Mouse (Mus musculus) lung, postnatal 4 days (tissue): Measurements from ENCODE around the gene Vmn2r77.
"Not testable (repeated sequence)": the region's sequence is repeated elsewhere in the genome, so short reads cannot be mapped to it uniquely, and the experiment has no call there.

Experiments
- DNase-seq, 2 experiments: peaks; one replicate each; pipeline ENCODE4 v3.0.0; 2021

The Vmn2r77 gene

DNA sequence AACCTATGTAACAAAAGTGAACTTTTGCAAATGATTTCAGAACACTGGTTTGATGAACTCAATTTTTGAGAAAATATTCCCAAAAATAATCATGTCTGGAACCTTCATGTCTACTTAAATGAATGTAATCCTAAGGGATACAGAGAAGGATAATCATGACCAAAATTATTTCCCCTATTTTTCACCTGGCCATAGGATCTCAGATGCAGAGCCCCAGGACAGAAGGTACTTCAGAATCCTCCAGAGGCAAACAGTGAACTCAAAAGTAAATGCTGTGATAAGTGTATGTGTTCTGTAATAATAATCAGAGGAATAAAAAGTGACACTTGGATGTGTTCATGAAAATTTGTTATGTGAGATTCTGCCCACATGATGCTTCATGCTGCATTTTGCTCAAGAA is at the start of gene Vmn2r77:
Gene Vmn2r77 (plus strand): TSS at position 301 of the 400 bp plus-strand sequence.
- DNase-seq: no peak

DNA sequence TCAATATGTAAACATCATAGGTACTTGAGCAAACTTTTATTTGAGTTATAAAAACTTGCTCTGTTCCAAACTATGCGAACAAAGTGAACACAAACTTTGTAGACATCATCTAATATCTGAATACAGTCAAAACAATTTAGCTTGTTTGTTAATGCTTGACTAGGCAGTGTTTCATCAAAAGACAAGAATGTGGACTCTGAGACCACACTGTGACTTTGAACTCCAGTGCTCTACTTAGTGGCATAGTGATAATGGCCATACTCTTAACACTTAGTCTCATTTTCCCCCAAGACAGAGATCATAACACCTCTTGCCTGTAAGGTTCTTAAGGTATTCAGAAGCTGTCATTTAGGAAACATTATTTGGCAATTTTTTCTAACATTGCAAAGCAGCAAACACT is 34.1 kb upstream of the Vmn2r77 start:
- DNase-seq: no peak

DNA sequence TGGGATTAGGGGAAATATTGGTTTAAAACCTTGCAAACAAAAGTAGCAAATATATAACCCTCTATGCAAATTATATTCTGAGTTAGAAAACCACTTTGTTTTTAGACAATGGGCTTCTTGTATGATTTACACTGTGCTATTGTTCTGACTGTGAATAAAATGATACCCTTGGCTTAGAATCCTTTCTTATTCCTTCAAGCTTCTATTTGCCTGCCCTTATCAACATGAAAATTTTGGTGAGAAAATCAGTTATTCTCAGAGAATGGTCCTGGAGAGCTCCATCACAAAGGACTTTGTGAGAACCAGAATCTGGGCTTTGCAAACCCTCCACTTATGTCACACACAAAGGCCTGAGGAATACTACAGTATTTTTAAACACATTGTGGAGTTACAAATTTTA is 30.2 kb upstream of the Vmn2r77 start:
- DNase-seq: no peak

DNA sequence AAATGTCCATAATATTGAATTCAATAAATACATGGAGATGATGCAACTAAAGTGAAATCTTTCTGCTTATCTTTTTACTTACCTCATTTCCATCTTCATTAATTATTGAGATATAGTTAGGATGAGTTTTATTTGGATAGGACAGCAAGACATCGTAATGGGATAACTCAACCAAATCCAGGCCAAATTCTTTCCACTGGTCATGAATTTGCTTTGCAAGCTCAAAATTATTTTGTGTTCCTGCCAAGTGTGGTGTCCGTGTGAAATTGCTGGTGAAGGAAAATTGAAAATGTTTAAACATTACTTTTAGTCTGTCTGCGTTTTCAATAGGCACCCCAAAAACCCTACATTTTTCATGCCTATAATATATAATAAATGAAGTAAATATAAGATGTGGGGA is 23.2 kb upstream of the Vmn2r77 start:
- no peak for DNase-seq

DNA sequence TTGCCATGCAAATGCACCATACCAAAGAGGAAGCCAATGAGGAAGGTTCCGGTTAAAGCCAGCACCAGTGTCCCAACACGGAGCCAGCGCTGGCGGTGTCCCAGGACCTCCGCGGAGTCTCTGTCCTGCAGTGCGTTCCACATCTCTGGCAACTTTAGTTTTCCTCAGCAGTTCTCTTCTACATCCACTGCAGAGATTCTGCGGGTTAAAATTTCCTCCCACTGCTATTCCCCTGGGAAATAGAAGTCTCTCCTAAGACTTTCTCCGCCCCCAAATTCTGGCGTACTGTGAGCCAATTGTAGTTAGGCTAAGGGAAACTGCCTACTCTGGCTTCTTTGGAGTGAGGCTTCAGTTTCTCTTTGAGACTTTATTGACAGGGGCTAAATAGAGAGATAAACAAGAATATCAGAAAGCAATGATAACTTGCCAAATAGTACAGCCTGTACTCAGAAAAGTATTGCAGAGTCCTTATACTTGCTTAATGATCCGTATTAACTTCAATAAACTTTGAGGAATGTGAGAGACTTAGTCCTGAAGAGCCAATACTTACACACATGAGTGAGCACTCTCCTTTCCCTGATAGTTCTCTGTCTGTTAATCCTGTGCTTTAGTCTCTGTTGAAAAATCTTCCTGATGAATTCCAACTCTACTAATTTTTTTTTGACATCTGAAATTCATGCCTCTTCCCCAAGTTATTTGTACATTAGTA is 19.1 kb upstream of the Vmn2r77 start, which contains the start of gene Folh1:
Gene Folh1 (minus strand): TSS at position 327 of the 709 bp plus-strand sequence.
- DNase-seq: no peak

DNA sequence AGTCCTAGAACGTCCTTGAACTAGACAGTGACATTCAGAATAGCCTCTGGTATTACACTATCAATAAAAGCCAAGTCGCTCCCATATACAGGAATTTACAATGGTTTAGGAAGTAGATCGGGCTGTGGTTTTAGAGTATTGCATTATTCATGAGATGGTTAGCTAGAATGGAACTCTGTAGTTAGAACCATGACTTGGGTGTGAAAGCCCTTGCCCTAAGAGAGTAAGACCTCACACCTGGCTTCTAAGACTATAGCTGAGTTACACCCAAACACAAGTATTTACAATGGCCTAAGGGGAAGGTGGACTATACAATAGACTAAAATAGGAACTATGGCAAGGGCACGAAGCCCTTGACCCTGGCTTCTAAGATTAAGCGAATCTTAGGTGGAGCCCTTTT is 20.4 kb downstream of the Vmn2r77 start:
- DNase-seq: not testable (repeated sequence)

DNA sequence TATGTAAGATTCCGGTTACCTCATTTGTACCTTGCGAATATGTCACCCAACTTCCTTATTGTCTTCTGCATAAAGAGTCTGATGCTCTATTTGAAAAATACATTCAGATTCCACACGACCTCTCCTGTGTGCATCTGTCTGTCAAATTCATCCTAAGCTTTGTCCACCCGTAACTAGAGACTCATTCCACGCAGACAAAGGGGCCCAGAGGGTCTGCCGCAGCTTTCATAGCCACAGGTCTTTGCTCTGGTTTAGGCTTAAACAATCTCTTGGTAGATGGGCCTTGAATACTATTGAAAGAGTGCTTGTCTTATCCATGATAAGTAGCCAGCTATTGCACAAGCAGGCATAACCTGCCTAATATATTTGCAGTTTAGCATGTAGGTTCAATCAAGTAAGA is 20.9 kb downstream of the Vmn2r77 start:
- DNase-seq: not testable (repeated sequence)

DNA sequence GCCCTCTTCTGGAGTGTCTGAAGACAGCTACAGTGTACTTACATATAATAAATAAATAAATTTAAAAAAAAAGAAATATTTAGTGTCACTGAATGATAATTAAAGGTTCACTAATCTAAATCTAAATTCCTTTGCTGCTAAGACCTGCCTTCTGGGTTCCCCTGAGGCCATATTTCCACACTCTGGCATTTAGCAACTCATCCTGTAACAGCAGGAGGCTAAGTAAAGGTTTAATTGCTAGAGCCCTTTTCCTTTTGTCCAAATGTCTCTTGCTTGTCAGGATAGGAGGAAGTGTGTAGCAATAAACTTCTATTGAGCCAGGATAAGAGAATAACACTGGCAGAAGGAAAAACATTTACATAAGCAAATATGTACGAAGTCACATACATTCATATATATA is 21.6 kb downstream of the Vmn2r77 start:
- no peak for DNase-seq
